Mouse (Mus musculus): ENCODE results near the gene Ccdc88a.

DNA sequence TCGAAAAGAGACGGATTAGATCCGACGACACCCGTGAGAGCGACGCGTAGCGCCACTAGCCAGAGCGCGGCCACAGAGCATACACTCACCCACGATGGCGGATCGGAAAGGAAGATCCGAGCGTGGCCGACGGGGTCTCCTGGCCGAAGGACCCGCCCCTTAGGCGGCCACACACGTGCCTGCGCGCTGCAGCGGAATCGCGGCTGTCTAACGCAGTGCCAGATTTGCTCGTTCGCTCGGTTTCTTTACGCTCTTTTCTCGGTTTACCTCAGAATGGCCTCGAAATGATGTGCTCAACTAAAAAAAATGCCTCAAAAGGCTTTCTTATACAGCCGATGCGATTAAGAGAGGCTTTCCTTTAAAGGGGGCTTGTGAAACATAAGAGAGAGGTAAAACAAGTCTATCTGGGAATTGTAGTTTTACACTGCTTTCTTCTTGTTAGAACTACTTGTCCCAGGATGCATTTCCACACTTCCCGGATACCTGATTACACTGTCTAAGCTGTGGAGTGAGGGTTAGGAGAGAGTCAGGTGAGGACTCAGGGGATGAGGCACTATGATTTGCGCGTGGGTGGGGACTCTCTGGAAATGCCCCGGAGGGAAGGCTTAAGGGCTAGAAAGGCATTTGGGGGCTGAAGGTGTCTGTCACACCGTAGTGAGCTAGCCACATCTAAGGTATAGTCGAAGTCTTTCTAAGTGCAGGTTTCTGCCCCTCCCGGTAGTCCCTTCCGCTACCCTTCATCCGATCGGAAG, 174.5 kb downstream of the Ccdc88a start, which contains the start of the genes Clhc1 and Rps27a:
- TF ChIP-seq MAX (IDR thresholded peaks at IDR 0.05) (peak; percentile 100), USF1 (IDR thresholded peaks at IDR 0.05; ENCODE audit: low read depth) (no peak), CTCF (IDR thresholded peaks at IDR 0.05; ENCODE audit: control insufficient read depth, insufficient read depth, insufficient read length) (no peak), FOSL1 (IDR thresholded peaks at IDR 0.05; ENCODE audit: insufficient read depth, low read length, poor library complexity, severe bottlenecking) (no peak), MYOD1 (IDR thresholded peaks at IDR 0.05; ENCODE audit: control insufficient read depth, insufficient read length, low read depth) (no peak), CEBPB (IDR thresholded peaks at IDR 0.05; ENCODE audit: low read depth) (no peak), MYOG (IDR thresholded peaks at IDR 0.05; ENCODE audit: control insufficient read depth, extremely low read depth, insufficient read length) (no peak)

Data from C2C12 (cell line).